Mouse (Mus musculus) liver, embryonic 11.5 days (tissue): ENCODE results near the gene Gm10490. TPM values are rescaled to one million over a fixed set of nuclear protein-coding genes. Genes with fewer than 3 reads are reported as not detected.
"Not testable (repeated sequence)": the region's sequence is repeated elsewhere in the genome, so short reads cannot be mapped to it uniquely, and the experiment has no call there.

Experiments
- ATAC-seq: fragments of 200-750 bp; cut with Nextera tagmentation; replicated peaks from 2 replicates; pipeline ENCODE4 v1.8.0; 2017; ENCODE audit warnings: moderate number of reproducible peaks, mild to moderate bottlenecking, moderate TSS enrichment, moderate library complexity; ENCODE audit not compliant: low FRiP score
- DNase-seq: peaks from one replicate; pipeline ENCODE4 v3.0.0-alpha.2; 2017; ENCODE audit warnings: low spot score
- H3K27ac ChIP-seq: fragments of 300-500 bp; sonication (generic); 2 replicates; pipeline ENCODE4 v1.5.1; 2014; ENCODE audit warnings: mild to moderate bottlenecking, low read depth, low read length, control low read depth
- H3K27me3 ChIP-seq: fragments of 300-500 bp; sonication (generic); replicated peaks from 2 replicates; pipeline ENCODE4 v1.6.1; 2014; ENCODE audit warnings: low read length, mixed read lengths; ENCODE audit not compliant: control insufficient read depth, insufficient read depth
- H3K36me3 ChIP-seq: fragments of 300-500 bp; sonication (generic); 2 replicates; pipeline ENCODE4 v1.6.1; 2014; ENCODE audit warnings: mild to moderate bottlenecking, low read length, moderate library complexity, mixed read lengths; ENCODE audit not compliant: control insufficient read depth, insufficient read depth
- H3K4me1 ChIP-seq: fragments of 300-500 bp; sonication (generic); replicated peaks from 2 replicates; pipeline ENCODE4 v1.6.1; 2014; ENCODE audit warnings: low read length, mixed read lengths; ENCODE audit not compliant: control insufficient read depth, insufficient read depth
- H3K4me2 ChIP-seq: fragments of 300-500 bp; sonication (generic); 2 replicates; pipeline ENCODE4 v1.6.1; 2014; ENCODE audit warnings: mild to moderate bottlenecking, control low read depth, moderate library complexity
- H3K4me3 ChIP-seq: fragments of 300-500 bp; sonication (generic); 2 replicates; pipeline ENCODE4 v1.5.1; 2014; ENCODE audit warnings: low read depth, low read length, control low read depth
- H3K9ac ChIP-seq: fragments of 300-500 bp; sonication (generic); 2 replicates; pipeline ENCODE4 v1.6.1; 2014; ENCODE audit warnings: low read depth, low read length, control low read depth
- H3K9me3 ChIP-seq: fragments of 300-500 bp; sonication (generic); 2 replicates; pipeline ENCODE4 v1.6.1; 2016; ENCODE audit warnings: low read length, inconsistent platforms, mixed read lengths; ENCODE audit not compliant: control insufficient read depth
- WGBS: fragments of 180-500 bp; shearing (Covaris S2); extraction: QIAGEN DNeasy Blood & Tissue Kit; methylation state at CpG from one replicate; pipeline ENCODE4 v1.1.7; 2014; 5-methylcytosine and 5-hydroxymethylcytosine counted together
- polyA plus RNA-seq: library from polyadenylated mRNA; unstranded; fragments of >200 nt; fragmentation: Nextera tagmentation; extraction: Ambion mirVana; gene quantifications from 2 replicates; pipeline ENCODE4 v1.2.1, GENCODE M21; 2014

Gene Gm10490
- not detected in 2 replicates for polyA plus RNA-seq

DNA sequence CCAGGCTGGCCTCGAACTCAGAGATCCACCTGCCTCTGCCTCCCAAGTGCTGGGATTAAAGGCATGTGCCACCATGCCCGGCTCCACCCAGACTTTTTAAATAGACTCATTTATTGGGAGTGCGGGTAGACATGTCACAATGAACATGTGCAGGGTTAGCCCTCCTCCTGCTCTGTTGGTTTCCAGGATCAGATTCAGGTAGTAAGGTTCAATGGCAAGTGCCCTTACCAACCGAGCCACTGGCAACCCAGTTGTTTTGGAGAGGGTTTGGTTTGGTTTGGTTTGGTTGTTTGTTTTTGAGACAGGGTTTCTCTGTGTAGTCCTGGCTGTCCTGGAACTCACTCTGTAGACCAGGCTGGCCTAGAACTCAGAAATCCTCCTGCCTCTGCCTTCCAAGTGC, at the start of gene Gm10490:
Gene Gm10490, plus strand, starts transcription at position 301 of the 400 bp plus-strand sequence.
- H3K4me3 ChIP-seq, H3K4me1 ChIP-seq, H3K27ac ChIP-seq, H3K9me3 ChIP-seq, H3K36me3 ChIP-seq, ATAC-seq, H3K4me2 ChIP-seq, H3K27me3 ChIP-seq, H3K9ac ChIP-seq, DNase-seq: not testable (repeated sequence)
- WGBS = 86% methylated on average over 4 of the region's 4 CpGs

DNA sequence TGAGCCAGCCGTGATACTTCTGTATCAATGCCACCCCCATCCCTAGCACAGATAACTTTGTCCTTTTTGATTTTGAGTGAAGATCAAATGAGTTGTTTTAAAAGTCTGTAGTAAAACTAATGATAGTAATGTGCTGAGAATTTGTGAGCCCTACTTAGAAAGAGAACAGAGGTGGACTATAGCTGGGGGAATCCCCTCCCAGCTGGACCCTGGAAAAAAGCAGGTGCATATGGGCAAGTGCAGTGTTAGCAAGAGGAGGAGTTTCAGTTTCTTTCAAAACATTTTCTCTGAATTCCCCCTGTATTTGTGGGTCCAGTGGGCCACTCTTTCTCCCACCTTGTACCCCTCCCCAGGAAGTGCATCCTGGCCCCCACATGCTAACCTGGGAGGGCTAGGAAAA, 46.2 kb upstream of the Gm10490 start:
- 81% methylated on average over 1 of the region's 1 CpGs for WGBS
- Histone ChIP-seq H3K27me3 (no peaks in the 10 kb centered on the region), H3K9ac (no peak overlapping the region), H3K4me2 (no peak overlapping the region), H3K27ac (no peak overlapping the region), H3K36me3 (no peaks in the 10 kb centered on the region; the same call in 1 of the 2 replicates), H3K9me3 (no peaks in the 10 kb centered on the region), H3K4me1 (peaks cover 3% of the 10 kb centered on the region), H3K4me3 (no peak overlapping the region)
- ATAC-seq = no peak
- DNase-seq = no peak

DNA sequence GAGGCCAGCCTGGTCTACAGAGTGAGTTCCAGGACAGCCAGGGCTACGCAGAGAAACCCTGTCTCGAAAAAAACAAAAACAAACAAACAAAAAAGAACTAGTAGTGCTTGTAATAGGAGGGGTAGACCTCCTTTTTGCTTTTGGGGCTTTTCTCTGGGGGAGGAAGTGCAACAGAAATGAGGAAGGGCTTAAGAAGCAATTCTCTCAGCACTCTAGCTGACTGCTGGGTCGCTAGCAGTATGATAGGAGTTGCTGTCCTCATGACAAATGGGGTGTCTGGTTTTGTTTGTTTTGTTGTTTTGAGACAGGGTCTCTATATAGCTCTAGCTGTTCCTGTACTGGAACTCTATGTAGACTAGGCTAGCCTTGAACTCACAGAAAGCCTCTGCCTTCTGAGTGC, 44.8 kb upstream of the Gm10490 start:
- H3K27ac ChIP-seq = no peak overlapping the region
- no peak overlapping the region for H3K4me2 ChIP-seq
- DNase-seq = no peak
- ATAC-seq = no peak
- 69% methylated on average over 3 of the region's 3 CpGs for WGBS
- peaks cover 3% of the 10 kb centered on the region for H3K4me1 ChIP-seq
- H3K27me3 ChIP-seq = no peaks in the 10 kb centered on the region
- no peak overlapping the region for H3K9ac ChIP-seq
- H3K36me3 ChIP-seq = no peaks in the 10 kb centered on the region; the same call in 1 of the 2 replicates
- H3K9me3 ChIP-seq = no peaks in the 10 kb centered on the region
- H3K4me3 ChIP-seq = no peak overlapping the region

DNA sequence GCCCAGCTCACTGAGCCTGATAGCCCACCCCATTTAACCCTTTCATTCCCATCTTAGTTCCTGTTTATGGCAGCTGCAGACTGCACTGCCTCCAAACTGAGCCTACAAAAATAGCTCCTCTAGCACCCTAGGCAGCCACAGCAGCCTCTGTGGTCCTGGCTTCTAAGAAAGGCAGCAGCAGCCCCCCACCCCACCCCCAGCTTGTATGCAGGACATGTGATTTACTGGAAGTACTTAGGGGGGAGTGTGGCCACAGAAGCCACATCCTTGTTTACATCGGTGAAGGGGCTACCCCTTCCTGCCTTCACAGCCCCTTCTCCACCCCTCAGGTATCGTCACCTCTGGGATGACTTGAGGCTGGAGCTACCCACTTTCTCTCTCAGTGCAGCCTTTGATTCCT, 44.0 kb upstream of the Gm10490 start:
- Histone ChIP-seq H3K27ac (no peak overlapping the region), H3K9ac (no peak overlapping the region), H3K4me1 (peaks cover 2% of the 10 kb centered on the region), H3K4me3 (no peak overlapping the region), H3K27me3 (no peaks in the 10 kb centered on the region), H3K36me3 (no peaks in the 10 kb centered on the region; the same call in 1 of the 2 replicates), H3K9me3 (no peaks in the 10 kb centered on the region), H3K4me2 (0 out of 2 replicates have a peak overlapping the region, but pooled peaks have one; percentile 9)
- DNase-seq (no peak), ATAC-seq (no peak)
- WGBS = 50% methylated on average over 2 of the region's 2 CpGs

DNA sequence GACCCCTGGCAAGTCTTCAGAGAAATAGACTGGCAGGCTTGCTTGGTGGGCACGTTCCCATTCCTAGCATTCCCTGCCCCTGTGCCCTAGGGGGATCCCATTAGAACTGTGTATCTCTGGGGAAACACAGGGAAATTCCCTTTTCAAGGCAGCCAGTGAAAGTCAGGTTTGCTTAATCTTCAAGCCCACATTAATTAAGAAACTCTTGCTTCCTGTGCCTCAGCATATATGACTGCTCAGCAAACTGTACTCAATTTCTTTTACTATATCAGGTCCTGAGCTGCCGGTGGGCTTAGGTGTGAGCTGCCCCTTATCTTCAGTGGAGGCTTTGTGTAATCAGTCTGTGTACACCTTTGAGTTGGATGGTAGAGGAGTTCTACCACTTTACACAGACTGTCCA, 43.6 kb upstream of the Gm10490 start:
- no peaks in the 10 kb centered on the region for H3K9me3 ChIP-seq
- no peak overlapping the region for H3K9ac ChIP-seq
- no peak overlapping the region for H3K4me2 ChIP-seq
- no peak for DNase-seq
- no peaks in the 10 kb centered on the region; the same call in 1 of the 2 replicates for H3K4me1 ChIP-seq
- 43% methylated on average over 2 of the region's 2 CpGs for WGBS
- no peak for ATAC-seq
- no peaks in the 10 kb centered on the region for H3K27me3 ChIP-seq
- H3K27ac ChIP-seq = no peak overlapping the region
- no peaks in the 10 kb centered on the region; the same call in 1 of the 2 replicates for H3K36me3 ChIP-seq
- no peak overlapping the region for H3K4me3 ChIP-seq

DNA sequence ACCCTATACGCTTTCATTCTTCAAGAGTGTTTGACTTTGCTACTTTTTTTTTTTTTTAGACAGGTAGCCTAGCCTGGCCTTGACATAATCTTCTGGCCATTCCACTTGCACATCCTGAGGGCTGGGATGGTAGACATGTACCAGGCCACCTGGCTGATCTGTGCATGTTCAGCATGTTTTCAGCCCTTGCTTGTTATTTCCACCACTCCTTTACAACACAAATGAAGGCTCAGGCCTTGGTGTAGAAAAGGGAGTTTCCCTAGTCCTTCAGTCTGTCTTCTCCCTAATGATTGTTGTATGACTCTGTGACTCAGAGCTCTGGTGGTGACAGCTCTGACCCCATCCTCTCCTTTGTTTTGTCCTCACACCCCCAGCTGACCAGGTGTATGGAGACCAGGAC, 42.2 kb upstream of the Gm10490 start:
- peaks cover 3% of the 10 kb centered on the region; the same call in 1 of the 2 replicates for H3K36me3 ChIP-seq
- no peaks in the 10 kb centered on the region for H3K9me3 ChIP-seq
- DNase-seq (no peak), ATAC-seq (no peak)
- no peak overlapping the region for H3K9ac ChIP-seq
- H3K4me3 ChIP-seq = no peak overlapping the region
- H3K27me3 ChIP-seq = no peaks in the 10 kb centered on the region
- 96% methylated on average over 1 of the region's 1 CpGs for WGBS
- H3K4me2 ChIP-seq = no peak overlapping the region
- H3K27ac ChIP-seq = no peak overlapping the region
- no peaks in the 10 kb centered on the region for H3K4me1 ChIP-seq

DNA sequence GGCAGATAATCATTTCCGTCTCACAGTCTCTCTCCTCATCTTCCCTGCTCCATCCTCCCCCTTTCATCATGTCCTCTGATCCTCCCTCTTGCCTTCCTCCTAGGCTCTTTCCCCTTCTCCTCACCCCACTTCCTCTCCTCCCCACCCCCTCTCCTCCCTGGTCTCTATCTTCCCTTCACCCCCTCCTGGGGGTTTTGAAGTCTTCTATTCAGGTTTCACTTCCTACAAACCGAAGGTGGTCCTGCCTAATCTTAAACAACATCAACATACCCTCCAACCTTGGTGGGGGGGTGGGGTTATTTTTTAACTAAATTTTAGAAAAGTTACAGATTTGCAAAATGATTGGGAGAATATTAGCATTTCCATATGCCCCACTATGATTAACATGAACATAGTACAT, 40.8 kb upstream of the Gm10490 start:
- peaks cover 3% of the 10 kb centered on the region; the same call in 1 of the 2 replicates for H3K36me3 ChIP-seq

DNA sequence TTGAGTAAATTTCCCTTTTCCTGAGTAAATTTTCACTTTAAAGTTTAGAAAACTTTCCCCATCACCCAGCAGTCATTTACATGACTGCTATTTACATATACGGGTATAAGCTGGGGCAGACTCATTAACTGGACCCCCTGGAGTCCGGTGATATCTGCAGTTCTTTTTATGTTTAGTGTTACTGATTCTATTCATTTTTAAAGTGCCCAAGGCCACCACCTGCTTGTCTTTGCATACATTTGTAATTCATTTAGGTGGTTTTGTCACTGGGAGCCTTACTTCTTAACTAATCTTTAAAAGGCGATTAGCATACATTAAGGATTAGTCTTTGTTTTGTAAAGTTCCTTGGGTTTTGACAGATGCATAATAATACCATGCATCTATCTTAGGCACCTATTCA, 39.5 kb upstream of the Gm10490 start:
- Histone ChIP-seq H3K9me3 (no peaks in the 10 kb centered on the region), H3K9ac (no peak overlapping the region), H3K36me3 (peaks cover 5% of the 10 kb centered on the region; the same call in 1 of the 2 replicates), H3K27ac (no peak overlapping the region), H3K4me1 (no peaks in the 10 kb centered on the region), H3K4me3 (no peak overlapping the region), H3K4me2 (no peak overlapping the region), H3K27me3 (no peaks in the 10 kb centered on the region)
- WGBS = 55% methylated on average over 3 of the region's 3 CpGs
- ATAC-seq (no peak), DNase-seq (no peak)

More for the DNA sequence above, 40.8 kb upstream of the Gm10490 start:
- DNase-seq (no peak), ATAC-seq (no peak)
- H3K9me3 ChIP-seq = no peaks in the 10 kb centered on the region
- no peaks in the 10 kb centered on the region for H3K4me1 ChIP-seq
- H3K9ac ChIP-seq = no peak overlapping the region
- H3K4me3 ChIP-seq = no peak overlapping the region
- WGBS = 66% methylated on average over 2 of the region's 2 CpGs
- no peak overlapping the region for H3K4me2 ChIP-seq
- H3K27ac ChIP-seq = no peak overlapping the region
- H3K27me3 ChIP-seq = no peaks in the 10 kb centered on the region

DNA sequence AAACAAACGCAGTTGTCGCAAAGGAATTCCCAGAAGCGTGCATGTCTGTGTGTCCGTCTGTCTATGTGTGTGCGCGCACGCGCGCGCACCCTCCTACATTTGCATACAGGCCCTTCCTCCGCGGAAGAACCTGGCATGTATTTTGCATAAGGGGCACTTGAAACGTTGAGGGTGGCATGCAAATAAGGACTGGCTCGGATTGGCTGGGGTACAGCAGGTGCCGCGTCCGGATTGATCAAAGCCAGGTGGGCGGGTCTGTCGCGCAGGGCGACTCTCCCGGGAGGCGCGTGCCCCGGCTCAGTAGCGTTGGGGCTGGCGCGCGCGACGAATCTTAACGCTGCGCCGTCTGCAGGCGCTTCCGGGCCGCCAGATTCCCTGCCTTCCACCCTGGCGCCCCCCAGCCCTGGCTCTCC, 31.3 kb upstream of the Gm10490 start, which contains the start of gene Pim2:
Gene Pim2, plus strand, starts transcription at position 256 of the 413 bp plus-strand sequence.
- Histone ChIP-seq H3K27me3 (no peaks in the 10 kb centered on the region), H3K9me3 (no peaks in the 10 kb centered on the region), H3K4me3 (peak within 1 kb of the TSS; percentile 58), H3K4me1 (peaks cover 3% of the 10 kb centered on the region; the same call in 1 of the 2 replicates), H3K4me2 (peak within 1 kb of the TSS; percentile 96), H3K9ac (peak within 1 kb of the TSS; percentile 53; the same call in 1 of the 2 replicates), H3K36me3 (peaks cover 3% of the 10 kb centered on the region; the same call in 1 of the 2 replicates), H3K27ac (no peak within 1 kb of the TSS)
- ATAC-seq (peak; percentile 96), DNase-seq (peak; percentile 65)
- WGBS = 8% methylated on average over 37 of the region's 38 CpGs
